Mouse (Mus musculus) right cerebral cortex, postnatal 25 days (tissue): ENCODE results near the gene Hbs1l.

Experiments
- DNase-seq: peaks from one replicate; pipeline ENCODE4 v3.0.0; 2022

Gene Hbs1l

DNA sequence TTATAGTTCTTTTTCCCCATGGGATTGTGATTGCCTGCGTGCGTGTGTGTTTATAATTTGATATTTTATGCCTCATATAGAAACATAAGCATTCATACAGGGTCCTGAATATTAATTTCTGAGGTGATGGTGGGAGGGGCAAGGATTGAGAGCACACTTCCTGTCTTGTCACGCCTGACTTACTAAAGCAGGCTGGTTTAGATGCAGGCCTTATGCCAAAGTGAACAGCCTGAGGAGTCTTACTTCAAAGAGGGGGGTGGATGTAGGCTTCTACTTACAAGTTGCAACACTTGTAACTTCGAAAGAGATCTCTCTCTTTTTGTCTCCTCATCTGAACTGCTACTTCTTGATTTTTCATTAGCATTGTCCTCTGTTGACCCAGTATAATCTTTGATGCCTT, 18.0 kb downstream of the Hbs1l start:
- DNase-seq: no peak

DNA sequence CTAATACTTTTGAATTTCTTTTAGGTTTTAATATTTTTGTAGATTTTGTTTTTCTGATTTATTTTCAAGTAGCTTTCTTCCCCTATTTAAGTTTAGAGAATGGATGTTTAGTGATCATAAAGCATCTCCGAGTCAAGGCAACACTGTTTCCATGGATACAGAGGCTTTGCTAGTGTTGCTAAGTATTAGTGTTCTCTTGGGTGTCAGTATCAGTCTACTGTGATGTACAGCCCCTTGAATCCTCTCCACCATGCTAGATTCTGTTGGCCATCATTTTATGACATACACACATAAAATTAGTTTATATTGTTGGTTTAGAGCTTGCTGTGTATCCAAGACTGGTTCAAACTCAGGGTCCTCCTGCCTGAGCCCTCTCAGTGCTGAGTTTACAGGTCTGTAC, 20.3 kb downstream of the Hbs1l start:
- no peak for DNase-seq

DNA sequence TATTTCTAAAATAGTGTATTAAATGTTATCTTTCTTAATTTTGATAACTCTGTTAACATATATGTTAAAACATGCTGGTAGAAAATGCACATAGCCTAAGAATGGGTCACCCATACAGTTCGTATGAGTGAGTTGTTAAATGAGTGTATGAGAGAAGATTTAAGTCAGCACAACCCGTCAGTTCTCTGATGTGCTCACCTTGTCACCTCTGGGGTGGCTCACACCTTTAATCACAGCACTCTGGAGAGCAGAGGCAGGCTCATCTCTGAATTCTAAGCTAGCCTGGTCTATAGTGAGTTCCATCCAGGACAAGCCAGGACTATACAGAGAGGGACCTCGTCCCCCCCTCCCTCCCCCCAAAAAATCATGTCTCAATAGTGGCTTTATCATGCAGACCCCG, 22.5 kb downstream of the Hbs1l start:
- DNase-seq: no peak

DNA sequence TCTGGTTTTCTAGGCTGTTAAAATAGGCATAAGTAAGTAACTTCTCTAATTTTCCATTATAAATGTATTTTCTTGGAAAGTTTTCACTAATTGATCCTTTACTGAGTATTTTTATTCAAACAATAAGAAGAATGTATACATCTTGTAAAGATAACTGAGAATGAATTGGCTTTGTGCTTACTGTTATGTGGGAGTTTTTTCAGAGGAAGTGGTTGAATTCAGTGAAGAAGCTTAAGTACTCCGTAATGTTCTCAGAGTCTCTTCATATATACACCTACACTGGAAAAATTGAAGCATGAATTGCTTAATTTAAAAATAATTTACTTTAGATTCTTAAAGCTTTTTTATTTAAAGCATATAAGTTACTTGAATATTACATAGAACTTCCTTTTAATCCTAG, 23.2 kb downstream of the Hbs1l start:
- no peak for DNase-seq

DNA sequence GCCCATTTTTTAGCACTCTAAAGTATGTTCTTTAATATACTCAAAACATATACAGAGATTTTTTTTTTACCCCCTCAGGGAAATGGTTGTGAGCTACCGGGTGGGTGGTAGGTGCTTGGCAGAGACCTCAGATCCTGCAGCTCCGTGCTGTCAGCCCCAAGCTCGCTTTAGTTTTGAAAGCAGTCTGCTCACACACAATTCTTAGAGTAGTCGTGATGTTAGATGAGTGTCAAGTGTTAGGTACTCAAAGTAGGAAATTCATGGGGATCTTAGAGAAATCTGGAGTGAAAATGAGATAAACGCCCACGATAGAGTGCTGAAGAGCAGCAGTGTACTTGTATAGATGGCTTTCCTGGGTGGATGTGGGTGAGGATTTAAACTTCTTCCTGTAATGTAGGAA, 24.8 kb downstream of the Hbs1l start:
- no peak for DNase-seq

DNA sequence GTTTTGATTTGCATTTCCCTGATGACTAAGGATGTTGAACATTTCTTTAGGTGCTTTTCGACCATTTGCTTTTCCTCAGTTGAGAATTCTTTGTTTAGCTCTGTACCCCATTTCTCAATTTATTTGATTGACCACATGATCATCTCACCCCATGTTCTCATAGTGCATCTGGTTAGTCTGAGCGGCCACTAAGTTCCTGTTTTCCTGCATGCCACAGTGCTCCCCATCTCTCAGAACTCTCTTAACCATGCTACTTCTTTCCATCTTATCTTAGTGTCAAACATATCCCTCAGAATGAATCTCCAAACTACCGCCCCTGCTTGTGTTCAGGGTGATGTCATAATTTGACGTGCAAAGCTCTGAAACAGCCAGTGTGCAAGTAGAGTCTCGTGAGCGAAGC, 30.6 kb downstream of the Hbs1l start:
- DNase-seq: no peak

DNA sequence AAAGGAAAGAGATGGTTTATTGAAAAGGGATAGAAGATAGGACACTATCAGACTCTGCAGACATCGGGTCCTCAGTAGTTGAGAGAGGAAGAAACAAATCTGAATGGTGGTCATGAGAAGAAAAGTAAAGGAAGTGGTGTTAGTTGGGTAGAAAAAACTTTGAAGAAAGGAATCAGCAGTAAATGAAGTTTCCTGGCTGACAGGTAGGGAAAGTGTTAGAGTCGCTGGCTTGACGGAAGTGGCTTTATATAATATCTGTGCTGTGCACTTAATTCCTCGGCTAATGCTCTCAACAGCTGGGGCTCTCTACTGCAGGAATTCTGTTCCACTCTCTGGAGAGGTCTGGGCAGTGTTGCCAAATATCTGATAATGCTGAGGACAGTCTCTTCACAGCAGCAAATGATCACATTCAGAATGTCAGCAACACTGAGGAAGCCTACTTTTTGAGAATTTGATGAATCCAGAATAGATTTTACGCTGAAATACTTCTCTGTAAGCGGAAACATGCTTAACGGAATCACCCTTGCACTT, 31.9 kb downstream of the Hbs1l start:
- no peak for DNase-seq

DNA sequence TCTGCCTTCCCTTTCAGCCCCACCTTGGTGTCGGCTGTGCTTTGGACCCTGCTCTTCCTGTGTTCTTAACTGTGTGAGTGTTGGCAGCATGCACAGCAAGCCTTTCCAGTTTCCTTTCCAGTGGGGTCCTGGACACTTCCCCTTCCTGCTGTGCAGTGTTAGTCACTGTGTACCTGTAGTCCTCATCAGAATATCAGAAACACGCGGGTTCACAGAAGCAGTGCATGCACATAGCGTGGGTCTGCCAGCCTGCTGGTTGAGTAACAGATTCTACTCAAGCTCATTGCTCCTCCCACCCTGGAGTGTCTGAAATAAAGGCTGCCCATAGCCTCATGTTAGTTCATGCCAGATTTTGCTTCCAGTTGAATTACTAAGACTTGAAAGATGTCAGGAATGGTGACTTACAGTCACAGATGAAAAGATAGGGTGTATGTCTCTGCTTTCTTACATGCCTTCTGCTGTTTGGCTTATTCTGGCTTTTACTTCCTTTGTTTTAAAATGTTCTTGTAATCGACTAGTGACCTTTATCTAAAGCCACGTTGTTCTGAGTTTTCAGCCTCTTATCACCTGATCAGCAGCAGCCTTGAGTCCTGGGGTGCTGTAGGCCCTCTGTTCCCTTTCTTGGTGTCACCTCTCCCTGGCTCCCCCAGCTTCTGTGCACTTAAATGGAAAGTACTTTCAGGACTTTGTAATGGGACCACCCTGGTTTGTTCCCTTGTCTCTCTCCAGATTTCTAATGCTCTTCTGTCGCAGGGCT, 38.7 kb downstream of the Hbs1l start:
- DNase-seq: no peak

DNA sequence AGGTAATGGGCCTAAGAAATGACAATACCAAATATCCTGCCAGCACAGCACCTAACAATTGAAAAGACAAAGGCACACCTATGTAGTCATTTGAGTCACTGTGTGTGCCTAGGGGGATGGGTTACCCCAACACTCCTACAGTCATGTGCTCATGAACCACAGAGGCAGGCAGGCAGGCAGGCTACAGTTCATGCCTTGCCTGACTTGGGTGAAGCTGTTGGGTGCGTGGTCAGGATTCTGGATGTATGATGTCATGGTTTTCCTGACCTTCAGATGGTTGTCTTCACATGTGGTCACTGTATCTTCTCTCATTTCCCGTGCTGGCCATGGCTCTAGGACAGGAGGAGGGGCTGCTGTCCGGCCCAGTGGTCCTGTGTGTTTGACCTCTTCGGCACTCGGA, 39.8 kb downstream of the Hbs1l start:
- no peak for DNase-seq

DNA sequence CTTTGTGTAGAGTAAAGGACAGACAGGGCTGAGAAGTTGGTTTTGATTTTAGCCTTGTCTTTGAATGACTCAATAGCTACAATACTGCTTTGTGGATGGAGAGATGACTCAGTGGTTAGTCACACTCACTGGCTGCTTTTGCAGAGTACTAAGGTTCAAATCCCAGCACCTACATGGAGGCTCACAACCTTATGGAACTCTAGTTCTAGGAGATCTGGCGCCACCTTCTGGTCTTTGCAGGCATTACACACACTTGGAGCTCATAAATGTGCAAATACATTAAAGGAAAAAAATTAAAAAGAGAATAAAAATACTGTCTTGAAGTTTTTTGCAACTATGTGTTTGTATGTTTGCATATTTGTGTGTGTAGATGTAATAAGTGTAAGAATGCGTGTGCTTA, 41.4 kb downstream of the Hbs1l start:
- DNase-seq: no peak

DNA sequence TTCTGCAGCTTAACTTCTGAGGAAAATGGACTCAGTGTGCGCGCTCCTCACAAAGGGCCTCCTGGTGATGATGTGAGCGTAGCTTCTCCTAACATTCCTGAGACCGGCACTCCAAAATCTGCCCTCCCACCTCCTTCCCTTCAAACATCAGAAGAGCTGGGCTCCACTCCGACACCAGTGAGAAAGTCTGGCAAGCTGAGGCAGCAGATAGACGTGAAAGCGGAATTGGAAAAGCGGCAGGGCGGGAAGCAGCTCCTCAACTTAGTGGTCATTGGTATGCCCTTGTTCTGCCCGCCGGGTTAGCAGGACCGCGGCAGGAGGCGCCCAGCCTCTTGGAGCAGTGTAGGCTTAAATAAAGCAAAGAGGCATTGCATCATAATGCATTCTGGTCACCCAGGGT, 45.9 kb downstream of the Hbs1l start:
- no peak for DNase-seq

DNA sequence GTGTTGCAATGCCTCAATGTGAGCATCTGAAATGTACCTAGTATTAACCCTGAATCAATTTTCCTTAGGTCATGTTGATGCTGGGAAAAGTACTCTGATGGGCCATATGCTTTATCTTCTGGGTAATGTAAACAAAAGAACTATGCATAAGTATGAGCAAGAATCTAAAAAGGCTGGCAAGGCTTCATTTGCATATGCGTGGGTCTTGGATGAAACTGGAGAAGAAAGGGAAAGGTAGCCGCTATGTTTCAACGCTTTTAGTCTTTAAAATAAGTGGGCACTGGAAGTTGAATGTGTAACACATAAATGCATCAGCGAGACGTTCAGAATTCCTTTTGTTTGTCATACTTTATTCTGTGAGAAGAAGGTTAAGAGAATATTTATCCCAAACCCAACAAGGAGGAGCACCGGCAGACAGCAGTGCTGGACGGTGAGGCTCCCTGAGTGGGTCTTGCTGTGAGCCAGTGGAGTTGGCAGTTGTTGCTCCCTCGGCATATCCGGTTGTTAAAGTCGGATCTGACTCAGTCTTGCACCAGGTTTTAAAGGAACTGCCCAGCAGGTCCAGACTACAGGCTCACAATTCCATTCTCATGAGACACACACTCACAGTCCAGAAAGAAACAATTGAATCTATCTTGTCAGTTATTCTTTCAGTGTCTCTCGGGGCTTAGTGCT, 46.7 kb downstream of the Hbs1l start:
- peak; percentile 36 for DNase-seq

DNA sequence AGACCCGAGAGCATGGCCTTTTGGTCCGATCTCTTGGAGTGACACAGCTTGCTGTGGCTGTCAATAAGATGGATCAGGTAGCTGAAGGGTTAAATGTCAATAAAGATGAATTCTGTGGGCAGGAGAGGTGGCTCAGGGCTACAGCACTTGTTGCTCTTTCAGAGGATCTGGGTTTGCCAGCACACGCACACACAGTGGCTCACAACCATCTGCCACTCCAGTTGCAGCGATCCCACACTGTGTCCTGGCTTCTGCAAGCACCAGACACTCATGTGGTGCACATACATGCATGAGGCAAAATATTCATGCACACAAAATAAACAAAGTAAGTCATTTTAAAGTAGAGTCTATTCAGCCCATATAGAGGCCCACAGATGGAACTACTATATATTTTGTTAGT, 51.6 kb downstream of the Hbs1l start:
- no peak for DNase-seq

DNA sequence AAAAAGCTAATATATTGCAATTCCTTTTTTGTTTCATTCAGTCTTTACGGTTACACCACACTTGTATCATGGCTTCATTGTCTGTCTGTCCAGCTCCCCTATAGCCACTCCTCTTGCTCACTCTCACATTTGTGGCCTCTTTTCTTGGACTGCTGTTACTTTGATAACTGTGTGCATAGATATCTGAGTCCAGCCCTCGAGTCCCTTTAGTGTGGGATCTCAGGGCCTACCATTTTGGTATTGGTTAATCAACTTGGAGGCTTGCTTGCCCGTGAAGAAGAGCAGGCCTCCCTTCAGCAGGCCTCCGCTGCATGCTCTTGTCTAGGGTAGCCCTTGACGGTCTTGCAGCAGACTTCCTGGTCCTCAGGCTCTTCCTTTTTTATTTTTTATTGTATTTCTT, 53.7 kb downstream of the Hbs1l start:
- no peak for DNase-seq

DNA sequence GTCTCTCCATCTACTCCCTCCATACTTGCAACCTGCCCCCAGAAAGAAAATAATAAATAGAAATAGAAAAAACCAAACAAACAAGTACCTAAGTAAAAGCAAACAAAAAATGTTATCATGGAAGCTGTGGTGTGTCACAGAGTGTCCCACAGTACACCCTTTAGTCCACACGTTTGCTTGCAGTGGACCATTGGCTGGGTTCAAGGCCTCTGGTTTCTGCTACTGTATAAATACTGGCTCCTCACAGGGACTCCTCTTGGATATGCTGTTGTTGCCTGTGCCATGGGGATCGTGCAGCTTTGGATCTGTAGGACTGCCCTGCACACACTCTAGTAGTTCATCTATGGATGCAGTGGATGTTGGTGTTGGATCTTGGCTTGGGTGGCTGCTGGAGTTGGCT, 54.2 kb downstream of the Hbs1l start:
- no peak for DNase-seq

DNA sequence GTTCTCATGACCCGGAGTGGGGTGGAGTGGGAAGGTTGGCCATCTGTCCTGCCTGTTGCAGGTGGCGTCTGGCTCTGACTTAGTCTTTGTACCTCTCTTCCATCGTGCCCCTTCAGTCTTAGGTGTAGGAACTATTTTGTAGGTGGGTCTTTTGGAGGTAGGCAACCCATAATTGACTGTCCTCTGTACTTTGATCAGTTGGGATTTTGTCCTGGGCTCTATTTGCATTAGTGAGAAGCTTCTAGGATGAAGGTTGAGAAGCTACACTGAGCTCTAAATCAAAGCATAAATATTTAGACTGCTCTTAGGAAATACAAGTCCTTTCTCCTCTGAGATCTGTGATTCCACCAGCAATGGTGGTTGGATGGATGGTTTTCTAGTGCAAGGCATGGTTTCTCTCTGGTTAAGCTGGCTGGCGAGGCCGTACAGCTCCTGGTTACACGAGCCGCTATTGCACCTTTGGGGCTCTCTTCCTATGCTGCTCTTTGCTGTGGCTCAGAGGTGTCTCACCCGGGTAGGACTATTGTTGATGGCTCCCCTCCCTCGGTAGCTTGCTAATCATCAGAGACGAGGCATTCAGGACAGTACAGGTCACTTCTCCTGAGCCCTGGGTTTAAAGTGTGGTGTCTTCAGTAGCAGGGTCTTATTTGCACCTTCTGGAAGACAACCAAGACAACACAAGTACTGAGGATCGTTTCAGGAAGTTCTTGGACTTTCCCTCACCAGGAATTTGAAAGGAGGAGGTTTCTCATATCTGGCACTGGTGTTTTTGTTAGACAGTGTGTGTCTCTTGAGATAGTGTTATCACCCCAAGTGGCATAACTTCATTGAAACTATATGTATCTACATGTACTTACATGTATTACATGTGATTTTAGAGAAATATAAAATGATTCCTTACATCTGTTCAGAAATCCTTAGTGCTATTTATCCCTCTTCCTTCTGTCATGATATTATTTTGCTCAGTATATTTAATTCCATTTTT, 55.0 kb downstream of the Hbs1l start:
- no peak for DNase-seq

DNA sequence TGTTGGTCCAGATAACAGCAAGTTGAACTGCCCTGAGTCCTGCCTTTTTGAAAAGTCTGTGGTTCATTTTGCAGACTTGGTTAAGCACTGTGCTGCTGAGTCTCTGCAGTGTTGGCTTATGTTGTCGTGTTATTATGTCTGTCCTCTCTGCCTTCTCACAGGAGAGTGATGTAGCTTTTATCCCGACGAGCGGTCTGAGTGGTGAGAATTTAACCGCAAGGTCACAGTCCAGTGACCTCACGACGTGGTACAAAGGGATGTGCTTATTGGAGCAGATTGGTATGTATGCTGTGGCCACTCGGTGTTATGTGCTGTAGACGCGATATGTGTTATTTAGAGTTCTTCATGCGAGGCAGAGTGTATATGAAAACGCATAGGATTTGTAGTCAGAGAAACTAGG, 56.0 kb downstream of the Hbs1l start:
- no peak for DNase-seq

DNA sequence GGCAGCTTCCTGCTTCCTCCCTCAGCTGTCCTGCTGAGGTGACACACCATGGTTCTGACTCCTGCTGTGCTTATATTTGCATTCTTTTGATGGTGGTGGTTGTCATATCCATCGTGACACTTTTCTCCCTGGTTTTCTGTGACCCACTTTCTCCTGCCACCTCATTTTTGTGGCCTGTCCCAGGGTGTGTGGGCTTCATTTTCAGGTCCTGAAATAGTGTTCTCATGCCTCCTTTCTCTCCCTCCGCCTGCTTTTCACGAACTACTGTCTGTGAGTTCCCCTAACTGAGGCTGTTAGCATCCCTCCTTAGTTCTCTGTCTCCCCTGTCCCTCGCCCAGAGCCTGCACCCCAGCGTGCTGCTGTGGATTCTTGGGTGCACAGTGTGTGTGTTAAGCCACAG, 58.1 kb downstream of the Hbs1l start:
- DNase-seq: no peak

DNA sequence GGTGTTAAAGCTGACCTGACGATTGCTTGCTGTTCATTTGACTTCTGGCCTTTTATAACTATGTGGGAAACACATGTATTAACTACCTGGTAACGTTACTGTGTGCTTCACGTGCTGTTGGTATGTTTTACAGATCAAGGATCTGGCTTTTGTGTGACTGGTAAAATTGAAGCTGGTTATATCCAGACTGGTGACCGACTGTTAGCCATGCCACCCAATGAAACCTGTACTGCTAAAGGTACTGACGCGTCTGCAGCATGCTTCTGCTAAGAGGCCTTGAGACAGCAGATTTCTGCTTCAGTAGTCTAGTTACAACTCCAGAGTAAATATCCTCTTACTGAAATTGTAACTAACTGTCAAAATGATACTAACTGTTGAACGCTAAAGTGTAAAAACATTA, 58.7 kb downstream of the Hbs1l start:
- DNase-seq: no peak

DNA sequence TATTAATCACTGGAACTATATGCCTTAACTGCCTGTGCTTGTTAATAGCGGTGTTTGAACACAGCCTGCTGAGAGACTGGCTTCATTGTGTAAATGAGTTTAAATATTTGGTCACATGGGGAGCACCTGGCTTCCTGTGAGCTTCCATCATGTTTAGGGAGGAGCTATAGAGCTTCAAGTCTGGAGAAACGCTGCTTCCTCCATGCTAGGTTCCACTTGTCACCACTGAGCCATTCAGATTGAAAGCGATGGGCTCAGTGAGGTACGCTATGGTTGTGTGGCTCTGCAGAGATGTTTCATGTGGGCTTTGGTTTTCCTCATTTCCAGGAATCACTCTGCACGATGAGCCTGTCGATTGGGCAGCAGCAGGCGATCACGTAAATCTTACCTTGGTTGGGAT, 62.2 kb downstream of the Hbs1l start:
- no peak for DNase-seq

DNA sequence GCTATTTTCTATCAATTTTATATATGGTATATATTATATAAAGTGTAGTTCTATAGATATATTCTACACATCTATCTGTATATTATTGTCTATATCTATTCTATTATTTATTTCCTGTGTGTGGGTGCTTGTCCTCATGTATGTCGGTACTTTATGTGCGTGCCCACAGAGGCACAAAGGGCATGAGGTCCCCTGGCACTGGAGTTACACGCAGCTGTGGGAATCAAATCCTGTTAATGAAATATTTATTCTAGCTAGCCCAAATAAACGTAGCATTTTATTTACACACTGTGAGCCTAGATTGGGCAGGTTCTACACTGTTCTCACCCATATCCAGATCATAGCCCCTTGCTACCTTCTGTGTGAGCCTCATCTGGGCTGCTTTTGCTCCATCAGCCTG, 63.3 kb downstream of the Hbs1l start:
- DNase-seq: no peak

DNA sequence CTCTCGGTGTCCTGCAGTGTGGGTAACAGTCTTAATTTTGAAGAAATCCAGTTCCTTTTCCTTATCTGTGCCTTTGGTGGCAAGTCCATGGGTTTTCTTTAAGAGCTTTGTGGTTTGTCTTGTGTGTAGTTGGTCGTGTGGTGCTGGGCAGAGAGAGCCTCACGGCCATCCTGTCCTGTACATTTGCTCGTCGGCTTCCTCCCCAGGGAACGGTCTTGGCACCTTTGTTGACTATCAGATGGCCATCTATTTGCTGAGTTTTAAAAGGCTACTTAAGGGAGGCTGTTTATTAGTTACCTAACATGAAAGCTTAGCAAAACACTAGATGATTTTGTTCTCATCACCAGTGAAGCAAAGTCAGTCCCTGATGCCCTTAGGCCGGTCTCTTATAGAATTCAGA, 66.1 kb downstream of the Hbs1l start:
- DNase-seq: no peak

DNA sequence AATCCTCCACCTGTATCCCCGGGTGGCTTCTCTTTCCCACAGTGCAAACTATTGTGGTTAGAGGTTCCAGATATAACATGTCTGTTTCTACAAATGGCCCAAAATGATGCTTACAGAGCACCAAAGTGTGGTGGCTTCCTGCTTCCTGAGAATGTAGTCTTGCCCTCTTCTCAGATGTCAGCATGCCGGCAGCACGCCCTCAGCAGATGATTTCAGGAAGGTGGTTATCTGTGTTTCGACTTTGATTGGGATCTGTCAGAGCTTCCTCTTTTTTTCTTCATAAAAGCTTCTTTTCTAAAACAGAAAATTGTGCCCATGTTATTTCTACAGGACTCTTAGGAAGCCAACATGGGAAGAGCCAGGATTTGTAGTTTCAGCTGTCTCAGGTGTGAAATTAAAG, 67.5 kb downstream of the Hbs1l start:
- no peak for DNase-seq

DNA sequence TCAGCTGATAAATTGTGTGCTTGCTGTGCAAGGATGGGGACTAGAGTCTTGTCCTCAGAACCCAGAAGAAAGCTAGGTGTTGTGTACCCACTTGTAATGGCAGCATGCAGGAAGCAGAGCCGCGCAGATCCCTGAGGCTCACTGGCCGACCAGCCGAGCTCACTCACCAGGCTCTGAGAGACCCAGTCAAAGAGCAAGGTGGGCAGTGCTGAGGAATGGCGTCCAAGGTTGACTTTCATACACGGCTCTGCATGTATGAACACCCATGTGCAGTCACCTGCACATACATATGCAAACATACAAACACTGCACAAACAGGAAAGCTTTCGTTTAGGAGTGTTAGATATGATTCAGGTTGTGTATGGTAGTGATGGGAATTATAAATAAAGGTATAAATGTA, 69.2 kb downstream of the Hbs1l start:
- no peak for DNase-seq
